Mouse (Mus musculus): ENCODE data around the gene Rybp. TPM values are rescaled to one million over a fixed set of nuclear protein-coding genes. Genes with fewer than 3 reads are reported as not detected.

The Rybp gene
- total and polyA plus RNA-seq, 3 experiments = 9.1 to 12.6 (median 10.7) TPM

- H3K27me3 ChIP-seq (ENCODE audit: control insufficient read depth, insufficient read depth, low read length) = no peaks in the 10 kb centered on the region
- peak overlapping the region; percentile 67 for H3K4me3 ChIP-seq
- peak overlapping the region; percentile 92 for H3K9ac ChIP-seq (ENCODE audit: low read depth, low read length)
- intact Hi-C loops (cut with DNase I) = loop anchor here (2.0 to 10.0 kb wide), 4 partner anchors 124 to 764 kb away; partner anchors contain the start of gene Foxp1
- peaks cover 7% of the 10 kb centered on the region for H3K36me3 ChIP-seq (ENCODE audit: control insufficient read depth, insufficient read depth, low read length)
- peaks cover 2% of the 10 kb centered on the region; the same call in 1 of the 2 replicates for H3K79me2 ChIP-seq (replicated peaks; ENCODE audit: control insufficient read depth, insufficient read depth, low read length)
- TF ChIP-seq CTCF (IDR thresholded peaks at IDR 0.05) (peak; percentile 49), EP300 (IDR thresholded peaks at IDR 0.05; ENCODE audit: insufficient read depth, low read depth, low read length) (no peak)
- DNase-seq = peak; percentile 85 to 88
- H3K4me1 ChIP-seq (ENCODE audit: control insufficient read depth, insufficient read depth, low read length) = peaks cover 5% of the 10 kb centered on the region
- WGBS = 5% methylated on average over 101 of the region's 117 CpGs
- H3K27ac ChIP-seq = peak overlapping the region; percentile 90
These were observed 532 bp downstream of the Rybp start for GRCm38 (mm10) chr6:100286573-100287333.

- intact Hi-C loops (cut with DNase I) = loop anchor here (2.0 to 10.0 kb wide), 4 partner anchors 123 to 764 kb away; partner anchors contain the start of gene Foxp1
- Histone ChIP-seq H3K9ac (ENCODE audit: low read depth, low read length) (peak overlapping the region; percentile 74), H3K79me2 (replicated peaks; ENCODE audit: control insufficient read depth, insufficient read depth, low read length) (peaks cover 2% of the 10 kb centered on the region; the same call in 1 of the 2 replicates), H3K4me3 (peak overlapping the region; percentile 67), H3K4me1 (ENCODE audit: control insufficient read depth, insufficient read depth, low read length) (peaks cover 5% of the 10 kb centered on the region), H3K27ac (peak overlapping the region; percentile 68), H3K36me3 (ENCODE audit: control insufficient read depth, insufficient read depth, low read length) (peaks cover 7% of the 10 kb centered on the region), H3K27me3 (ENCODE audit: control insufficient read depth, insufficient read depth, low read length) (no peaks in the 10 kb centered on the region)
- no peak for DNase-seq
- WGBS = 12% methylated on average over 18 of the region's 18 CpGs
- TF ChIP-seq EP300 (IDR thresholded peaks at IDR 0.05; ENCODE audit: insufficient read depth, low read depth, low read length) (no peak), CTCF (IDR thresholded peaks at IDR 0.05) (no peak), POLR2A (IDR thresholded peaks at IDR 0.05; ENCODE audit: insufficient read depth, low read depth, low read length) (no peak)
These were observed 1.2 kb downstream of the Rybp start for GRCm38 (mm10) chr6:100285985-100286572.

GRCm38 (mm10) chr6:100278841-100279240 lies 8.4 kb downstream of the Rybp start:
- 89% methylated on average over 1 of the region's 1 CpGs for WGBS
- intact Hi-C loops (cut with DNase I) = no loop called here
- H3K4me3 ChIP-seq = no peak overlapping the region

GRCm38 (mm10) chr6:100276344-100276743 lies 10.9 kb downstream of the Rybp start:
- intact Hi-C loops (cut with DNase I) = no loop called here
- Histone ChIP-seq H3K36me3 (ENCODE audit: control insufficient read depth, insufficient read depth, low read length) (peaks cover 3% of the 10 kb centered on the region), H3K27ac (no peak overlapping the region), H3K4me3 (no peak overlapping the region), H3K4me1 (ENCODE audit: control insufficient read depth, insufficient read depth, low read length) (peaks cover 7% of the 10 kb centered on the region), H3K9ac (ENCODE audit: low read depth, low read length) (no peak overlapping the region), H3K79me2 (replicated peaks; ENCODE audit: control insufficient read depth, insufficient read depth, low read length) (peaks cover 2% of the 10 kb centered on the region; the same call in 1 of the 2 replicates), H3K27me3 (ENCODE audit: control insufficient read depth, insufficient read depth, low read length) (no peaks in the 10 kb centered on the region)
- no peak for DNase-seq
- 95% methylated on average over 3 of the region's 3 CpGs for WGBS
- no peak for TF ChIP-seq CTCF (IDR thresholded peaks at IDR 0.05)
- TF ChIP-seq EP300 (IDR thresholded peaks at IDR 0.05; ENCODE audit: insufficient read depth, low read depth, low read length) = no peak

More at GRCm38 (mm10) chr6:100278841-100279240, 8.4 kb downstream of the Rybp start:
- Histone ChIP-seq H3K9ac (ENCODE audit: low read depth, low read length) (no peak overlapping the region), H3K79me2 (replicated peaks; ENCODE audit: control insufficient read depth, insufficient read depth, low read length) (peaks cover 3% of the 10 kb centered on the region; the same call in 1 of the 2 replicates), H3K4me1 (ENCODE audit: control insufficient read depth, insufficient read depth, low read length) (peaks cover 4% of the 10 kb centered on the region), H3K27ac (no peak overlapping the region), H3K27me3 (ENCODE audit: control insufficient read depth, insufficient read depth, low read length) (no peaks in the 10 kb centered on the region), H3K36me3 (ENCODE audit: control insufficient read depth, insufficient read depth, low read length) (peaks cover 2% of the 10 kb centered on the region; the same call in 1 of the 2 replicates)
- no peak for TF ChIP-seq CTCF (IDR thresholded peaks at IDR 0.05)
- TF ChIP-seq EP300 (IDR thresholded peaks at IDR 0.05; ENCODE audit: insufficient read depth, low read depth, low read length) = no peak
- TF ChIP-seq POLR2A (IDR thresholded peaks at IDR 0.05; ENCODE audit: insufficient read depth, low read depth, low read length) = no peak
- DNase-seq = no peak

GRCm38 (mm10) chr6:100275643-100276042 lies 11.6 kb downstream of the Rybp start:
- Histone ChIP-seq H3K27me3 (ENCODE audit: control insufficient read depth, insufficient read depth, low read length) (no peaks in the 10 kb centered on the region), H3K79me2 (replicated peaks; ENCODE audit: control insufficient read depth, insufficient read depth, low read length) (peaks cover 2% of the 10 kb centered on the region; the same call in 1 of the 2 replicates), H3K9ac (ENCODE audit: low read depth, low read length) (no peak overlapping the region), H3K4me3 (no peak overlapping the region), H3K27ac (no peak overlapping the region), H3K36me3 (ENCODE audit: control insufficient read depth, insufficient read depth, low read length) (peaks cover 3% of the 10 kb centered on the region), H3K4me1 (ENCODE audit: control insufficient read depth, insufficient read depth, low read length) (peaks cover 7% of the 10 kb centered on the region)
- TF ChIP-seq EP300 (IDR thresholded peaks at IDR 0.05; ENCODE audit: insufficient read depth, low read depth, low read length) (no peak), CTCF (IDR thresholded peaks at IDR 0.05) (no peak), POLR2A (IDR thresholded peaks at IDR 0.05; ENCODE audit: insufficient read depth, low read depth, low read length) (no peak)
- intact Hi-C loops (cut with DNase I) = no loop called here
- no peak for DNase-seq

GRCm38 (mm10) chr6:100273556-100273955 lies 13.7 kb downstream of the Rybp start:
- H3K9ac ChIP-seq (ENCODE audit: low read depth, low read length) = no peak overlapping the region
- WGBS = 32% methylated on average over 1 of the region's 1 CpGs
- H3K27me3 ChIP-seq (ENCODE audit: control insufficient read depth, insufficient read depth, low read length) = no peaks in the 10 kb centered on the region
- intact Hi-C loops (cut with DNase I) = no loop called here
- H3K4me3 ChIP-seq = no peak overlapping the region
- H3K79me2 ChIP-seq (replicated peaks; ENCODE audit: control insufficient read depth, insufficient read depth, low read length) = no peaks in the 10 kb centered on the region; the same call in 1 of the 2 replicates
- no peak overlapping the region for H3K27ac ChIP-seq
- peaks cover 5% of the 10 kb centered on the region for H3K4me1 ChIP-seq (ENCODE audit: control insufficient read depth, insufficient read depth, low read length)
- TF ChIP-seq CTCF (IDR thresholded peaks at IDR 0.05) (no peak), EP300 (IDR thresholded peaks at IDR 0.05; ENCODE audit: insufficient read depth, low read depth, low read length) (no peak), POLR2A (IDR thresholded peaks at IDR 0.05; ENCODE audit: insufficient read depth, low read depth, low read length) (no peak)
- no peak for DNase-seq
- H3K36me3 ChIP-seq (ENCODE audit: control insufficient read depth, insufficient read depth, low read length) = peaks cover 5% of the 10 kb centered on the region
